Mouse (Mus musculus) intestine, embryonic 14.5 days (tissue): ENCODE results near the gene Nedd9. TPM values are rescaled to one million over a fixed set of nuclear protein-coding genes. Genes with fewer than 3 reads are reported as not detected.
A peak's percentile ranks its signal among the peaks of the same experiment; 100 is the strongest.

Source experiments
- ATAC-seq: fragments of 200-750 bp; cut with Nextera tagmentation; replicated peaks from 2 replicates; pipeline ENCODE4 v1.8.0; 2017; ENCODE audit warnings: low read depth, moderate number of reproducible peaks, moderate TSS enrichment, moderate library complexity; ENCODE audit not compliant: low FRiP score, low TSS enrichment
- DNase-seq: peaks from one replicate; pipeline ENCODE4 v3.0.0-alpha.2; 2018; ENCODE audit warnings: low spot score
- H3K27ac ChIP-seq: fragments of 300-500 bp; sonication (generic); 2 replicates; pipeline ENCODE4 v1.5.1; 2014; ENCODE audit warnings: low read depth, mild to moderate bottlenecking, control low read depth
- H3K27me3 ChIP-seq: fragments of 300-500 bp; sonication (generic); replicated peaks from 2 replicates; pipeline ENCODE4 v1.6.1; 2014; ENCODE audit warnings: low read length, control low read depth; ENCODE audit not compliant: control insufficient read depth, insufficient read depth
- H3K36me3 ChIP-seq: fragments of 300-500 bp; sonication (generic); 2 replicates; pipeline ENCODE4 v1.6.1; 2014; ENCODE audit warnings: low read length, control low read depth; ENCODE audit not compliant: control insufficient read depth, insufficient read depth
- H3K4me1 ChIP-seq: fragments of 300-500 bp; sonication (generic); replicated peaks from 2 replicates; pipeline ENCODE4 v1.6.1; 2014; ENCODE audit warnings: low read length, control low read depth, mixed read lengths; ENCODE audit not compliant: control insufficient read depth, insufficient read depth
- H3K4me2 ChIP-seq: fragments of 300-500 bp; sonication (generic); 2 replicates; pipeline ENCODE4 v1.6.1; 2014; ENCODE audit warnings: low read length
- H3K4me3 ChIP-seq: fragments of 300-500 bp; sonication (generic); 2 replicates; pipeline ENCODE4 v1.5.1; 2014; ENCODE audit warnings: low read depth, low read length, control low read depth, mixed read lengths
- H3K9ac ChIP-seq: fragments of 300-500 bp; sonication (generic); 2 replicates; pipeline ENCODE4 v1.6.1; 2014; ENCODE audit warnings: mild to moderate bottlenecking, low read length
- H3K9me3 ChIP-seq: fragments of 300-500 bp; sonication (generic); 2 replicates; pipeline ENCODE4 v1.6.1; 2016; ENCODE audit warnings: low read length, control low read depth; ENCODE audit not compliant: control insufficient read depth
- WGBS: fragments of 180-500 bp; shearing (Covaris S2); extraction: QIAGEN DNeasy Blood & Tissue Kit; methylation state at CpG from one replicate; pipeline ENCODE4 v1.1.7; 2014; 5-methylcytosine and 5-hydroxymethylcytosine counted together
- polyA plus RNA-seq: library from polyadenylated mRNA; unstranded; fragments of >200 nt; fragmentation: Nextera tagmentation; extraction: Ambion mirVana; gene quantifications from 2 replicates; pipeline ENCODE4 v1.2.1, GENCODE M21; 2014

Gene Nedd9
- polyA plus RNA-seq, 1 experiment from 2014 or later: 56.5 TPM

- no peak overlapping the region for H3K4me2 ChIP-seq
- no peak for DNase-seq
- no peaks in the 10 kb centered on the region for H3K36me3 ChIP-seq
- no peak for ATAC-seq
- peaks cover 21% of the 10 kb centered on the region for H3K4me1 ChIP-seq
- no peak overlapping the region for H3K9ac ChIP-seq
- H3K27ac ChIP-seq: no peak overlapping the region
- no peak overlapping the region for H3K4me3 ChIP-seq
- no peaks in the 10 kb centered on the region for H3K9me3 ChIP-seq
- H3K27me3 ChIP-seq: no peaks in the 10 kb centered on the region
- 71% methylated on average over 8 of the region's 8 CpGs for WGBS
These were observed 27.8 kb upstream of the Nedd9 start for GRCm38 (mm10) chr13:41514918-41515317.

- Histone ChIP-seq H3K4me2 (no peak overlapping the region), H3K27ac (no peak overlapping the region), H3K36me3 (no peaks in the 10 kb centered on the region), H3K4me3 (no peak overlapping the region), H3K9ac (no peak overlapping the region), H3K9me3 (no peaks in the 10 kb centered on the region), H3K4me1 (peaks cover 21% of the 10 kb centered on the region), H3K27me3 (no peaks in the 10 kb centered on the region)
- 84% methylated on average over 3 of the region's 3 CpGs for WGBS
- ATAC-seq (no peak), DNase-seq (no peak)
These were observed 26.3 kb upstream of the Nedd9 start for GRCm38 (mm10) chr13:41513456-41513855.

- H3K9ac ChIP-seq: no peak overlapping the region
- H3K36me3 ChIP-seq: no peaks in the 10 kb centered on the region
- no peaks in the 10 kb centered on the region for H3K27me3 ChIP-seq
- H3K9me3 ChIP-seq: no peaks in the 10 kb centered on the region
- 49% methylated on average over 4 of the region's 4 CpGs for WGBS
- DNase-seq (no peak), ATAC-seq (no peak)
- peaks cover 21% of the 10 kb centered on the region for H3K4me1 ChIP-seq
- no peak overlapping the region for H3K4me2 ChIP-seq
- no peak overlapping the region for H3K27ac ChIP-seq
- H3K4me3 ChIP-seq: no peak overlapping the region
These were observed 25.1 kb upstream of the Nedd9 start for GRCm38 (mm10) chr13:41512243-41512642.

- no peaks in the 10 kb centered on the region for H3K27me3 ChIP-seq
- no peaks in the 10 kb centered on the region for H3K9me3 ChIP-seq
- ATAC-seq (no peak; the same call in 1 of the 2 replicates), DNase-seq (no peak)
- 0 out of 2 replicates have a peak overlapping the region, but pooled peaks have one; percentile 11 for H3K4me2 ChIP-seq
- H3K4me1 ChIP-seq: peaks cover 21% of the 10 kb centered on the region
- H3K4me3 ChIP-seq: no peak overlapping the region
- H3K9ac ChIP-seq: no peak overlapping the region
- WGBS: 36% methylated on average over 7 of the region's 7 CpGs
- no peaks in the 10 kb centered on the region for H3K36me3 ChIP-seq
- peak overlapping the region; percentile 38; the same call in 1 of the 2 replicates for H3K27ac ChIP-seq
These were observed 23.7 kb upstream of the Nedd9 start for GRCm38 (mm10) chr13:41510631-41511419.

- Histone ChIP-seq H3K27me3 (no peaks in the 10 kb centered on the region), H3K4me3 (no peak overlapping the region), H3K27ac (no peak overlapping the region), H3K4me2 (no peak overlapping the region), H3K9me3 (no peaks in the 10 kb centered on the region), H3K4me1 (peaks cover under 1% of the 10 kb centered on the region; the same call in 1 of the 2 replicates), H3K9ac (no peak overlapping the region), H3K36me3 (no peaks in the 10 kb centered on the region)
- DNase-seq: no peak
- ATAC-seq: no peak
- WGBS: 85% methylated on average over 2 of the region's 2 CpGs
These were observed 18.4 kb upstream of the Nedd9 start for GRCm38 (mm10) chr13:41505594-41505993.

- ATAC-seq: no peak
- Histone ChIP-seq H3K9me3 (no peaks in the 10 kb centered on the region), H3K4me2 (no peak overlapping the region), H3K36me3 (no peaks in the 10 kb centered on the region), H3K4me1 (no peaks in the 10 kb centered on the region), H3K27me3 (no peaks in the 10 kb centered on the region), H3K4me3 (no peak overlapping the region), H3K27ac (no peak overlapping the region), H3K9ac (no peak overlapping the region)
- DNase-seq: no peak
- WGBS: 83% methylated on average over 2 of the region's 2 CpGs
These were observed 17.8 kb upstream of the Nedd9 start for GRCm38 (mm10) chr13:41504997-41505396.

GRCm38 (mm10) chr13:41504448-41504847, 17.3 kb upstream of the Nedd9 start:
- Histone ChIP-seq H3K9ac (no peak overlapping the region), H3K27ac (no peak overlapping the region), H3K4me2 (no peak overlapping the region), H3K4me3 (no peak overlapping the region), H3K9me3 (no peaks in the 10 kb centered on the region), H3K4me1 (no peaks in the 10 kb centered on the region), H3K27me3 (no peaks in the 10 kb centered on the region), H3K36me3 (no peaks in the 10 kb centered on the region)
- 79% methylated on average over 2 of the region's 2 CpGs for WGBS
- ATAC-seq: no peak
- no peak for DNase-seq

GRCm38 (mm10) chr13:41502917-41503301, 15.7 kb upstream of the Nedd9 start:
- Histone ChIP-seq H3K4me2 (no peak overlapping the region), H3K27ac (no peak overlapping the region), H3K4me3 (no peak overlapping the region), H3K4me1 (no peaks in the 10 kb centered on the region), H3K36me3 (no peaks in the 10 kb centered on the region), H3K9me3 (no peaks in the 10 kb centered on the region), H3K27me3 (no peaks in the 10 kb centered on the region), H3K9ac (no peak overlapping the region)
- DNase-seq (no peak), ATAC-seq (no peak)
- WGBS: 82% methylated on average over 2 of the region's 2 CpGs
